Mouse (Mus musculus): Measurements from ENCODE around the gene Tgm3. TPM values are rescaled to one million over a fixed set of nuclear protein-coding genes. Genes with fewer than 3 reads are reported as not detected.

The Tgm3 gene
- polyA plus RNA-seq, 1 experiment from 2014 or later: not detected

Small RNA genes lying within 50 kb of the gene (microRNA-seq; reads per million reads assigned to microRNA genes)
- not detected for gene Mir6339

Other genes with a start within 250 kb of the Tgm3 start
- gene Stk35, start 211.8 kb upstream of the Tgm3 start, polyA plus RNA-seq (2015; fragmentation: Nextera tagmentation; extraction: Ambion mirVana): 8.2 and 8.7 TPM in 2 replicates
- 0.05 and 0.08 TPM in 2 replicates for gene Tgm6, start 100.1 kb downstream of the Tgm3 start, polyA plus RNA-seq (2015; fragmentation: Nextera tagmentation; extraction: Ambion mirVana)
- 373 and 377 TPM in 2 replicates for gene Snrpb, start 167.1 kb downstream of the Tgm3 start, polyA plus RNA-seq (2015; fragmentation: Nextera tagmentation; extraction: Ambion mirVana)
- not detected in 2 replicates for gene Tmc2, start 182.8 kb downstream of the Tgm3 start, polyA plus RNA-seq (2015; fragmentation: Nextera tagmentation; extraction: Ambion mirVana)

Measured in hindbrain, embryonic 13.5 days (tissue).